Mouse (Mus musculus) urinary bladder, postnatal 10 days (tissue): Measurements from ENCODE around the gene Rtl4.

Source experiments
- DNase-seq: peaks from one replicate; pipeline ENCODE4 v3.0.0; 2022; ENCODE audit warnings: low spot score

Rtl4 gene

GRCm38 (mm10) chrX:144688207-144689118 lies at the start of gene Rtl4:
TSS of gene Rtl4 (plus strand) at chrX:144688907.
- no peak for DNase-seq

GRCm38 (mm10) chrX:144644756-144645155 lies 44.0 kb upstream of the Rtl4 start:
- DNase-seq, result no peak

- no peak for DNase-seq
Measured at GRCm38 (mm10) chrX:144645394-144645793, 43.3 kb upstream of the Rtl4 start.

- DNase-seq, result no peak
Measured at GRCm38 (mm10) chrX:144652196-144652595, 36.5 kb upstream of the Rtl4 start.

- DNase-seq, result no peak
Measured at GRCm38 (mm10) chrX:144687742-144688141, 965 bp upstream of the Rtl4 start.

- no peak for DNase-seq
Measured at GRCm38 (mm10) chrX:144688142-144688206, 733 bp upstream of the Rtl4 start, which contains the start of gene Trpc5. TSS of gene Trpc5 (minus strand) at chrX:144688180.

- no peak for DNase-seq
Measured at GRCm38 (mm10) chrX:144689119-144689858, 582 bp downstream of the Rtl4 start.

- DNase-seq, result no peak
Measured at GRCm38 (mm10) chrX:144689859-144690181, 1.1 kb downstream of the Rtl4 start.

GRCm38 (mm10) chrX:144716330-144716729 lies 27.6 kb downstream of the Rtl4 start:
- no peak for DNase-seq

GRCm38 (mm10) chrX:144747528-144748049 lies 58.9 kb downstream of the Rtl4 start:
- no peak for DNase-seq

GRCm38 (mm10) chrX:144986980-144987379 lies 298.3 kb downstream of the Rtl4 start:
- DNase-seq, result no peak

GRCm38 (mm10) chrX:145065484-145065913 lies 376.8 kb downstream of the Rtl4 start:
- no peak for DNase-seq

GRCm38 (mm10) chrX:145089802-145090201 lies 401.1 kb downstream of the Rtl4 start:
- no peak for DNase-seq

- DNase-seq, result no peak
Measured at GRCm38 (mm10) chrX:145090360-145090759, 401.7 kb downstream of the Rtl4 start.

- no peak for DNase-seq
Measured at GRCm38 (mm10) chrX:145090964-145091363, 402.3 kb downstream of the Rtl4 start.
